31 mouse cellular contexts compared by ENCODE assay signal in the genomic region with DNA sequence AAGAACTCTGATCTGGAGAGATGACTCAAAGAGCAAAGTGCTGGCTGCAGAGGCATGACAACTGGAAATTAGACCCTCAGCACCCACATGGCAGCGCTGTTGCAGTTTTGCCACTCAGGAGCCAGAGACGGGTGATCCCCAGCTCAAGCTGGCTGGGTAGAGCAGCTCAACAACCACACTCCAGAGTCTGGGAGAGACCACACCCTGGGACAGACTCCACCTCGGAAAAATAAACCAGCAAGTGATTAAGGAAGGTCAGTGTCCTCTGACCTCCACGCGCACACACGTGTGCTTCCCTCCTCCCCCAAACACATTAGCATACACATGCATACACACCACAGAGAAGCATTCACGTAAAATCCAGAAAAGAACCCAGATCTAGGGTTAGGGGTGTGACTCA. TPM values are rescaled to one million over a fixed set of nuclear protein-coding genes. Genes with fewer than 3 reads are reported as not detected.
"Had no signal": no experiment of that assay in that cellular context is flagged by ENCODE, and none has a peak within 500 bp of the region (broad histone marks: within the 10 kb centered on the region; RNA-seq: fewer than 3 reads in every experiment).

No protein-coding gene starts in this region.

- H3K4me3 ChIP-seq: kidney, embryonic 15.5 days; left cerebral cortex, adult 2 months; limb, embryonic 13.5 days; liver, embryonic 12.5 days; liver, embryonic 15.5 days; lung, embryonic 15.5 days; megakaryocyte, embryonic 14.5 days; midbrain, embryonic 10.5 days; midbrain, embryonic 13.5 days; myocyte; neural tube, embryonic 13.5 days; stomach, embryonic 15.5 days had no signal

- H3K9me3 ChIP-seq: kidney, embryonic 15.5 days; limb, embryonic 13.5 days; liver, embryonic 12.5 days; liver, embryonic 15.5 days; lung, embryonic 15.5 days; stomach, embryonic 15.5 days had no signal

- H3K4me2 ChIP-seq: kidney, embryonic 15.5 days; limb, embryonic 13.5 days; liver, embryonic 12.5 days; liver, embryonic 15.5 days; lung, embryonic 15.5 days; midbrain, embryonic 13.5 days; neural tube, embryonic 13.5 days; stomach, embryonic 15.5 days had no signal

- H3K27ac ChIP-seq: kidney, embryonic 15.5 days; left cerebral cortex, adult 2 months; limb, embryonic 13.5 days; liver, embryonic 12.5 days; liver, embryonic 15.5 days; lung, embryonic 15.5 days; midbrain, embryonic 10.5 days; midbrain, embryonic 13.5 days; neural tube, embryonic 13.5 days; stomach, embryonic 15.5 days had no signal

- H3K27me3 ChIP-seq: liver, embryonic 12.5 days; liver, embryonic 15.5 days; lung, embryonic 15.5 days; stomach, embryonic 15.5 days had no signal

- H3K4me1 ChIP-seq: kidney, embryonic 15.5 days; liver, embryonic 12.5 days; liver, embryonic 15.5 days; midbrain, embryonic 13.5 days; stomach, embryonic 15.5 days had no signal

- H3K36me3 ChIP-seq: kidney, embryonic 15.5 days; limb, embryonic 13.5 days; liver, embryonic 12.5 days; liver, embryonic 15.5 days; lung, embryonic 15.5 days; midbrain, embryonic 10.5 days; midbrain, embryonic 13.5 days; neural tube, embryonic 13.5 days; stomach, embryonic 15.5 days had no signal

- DNase-seq: kidney, adult 11 months; kidney, adult 8-10 months; kidney, postnatal 10 days; kidney, postnatal 4 days; layer of hippocampus, postnatal 36 days; left cerebral cortex, postnatal 4 days; liver; lung, adult 18-20 months; lung, postnatal 10 days; lung, postnatal 36 days; thymus, adult 2 months; thymus, postnatal 14 days; thymus, postnatal 4 days had no signal

- ATAC-seq: liver, embryonic 12.5 days; midbrain, embryonic 13.5 days; midbrain, embryonic 16.5 days had no signal

- H3K9ac ChIP-seq: kidney, embryonic 15.5 days; limb, embryonic 13.5 days; liver, embryonic 12.5 days; liver, embryonic 15.5 days; lung, embryonic 15.5 days; midbrain, embryonic 13.5 days; neural tube, embryonic 13.5 days; stomach, embryonic 15.5 days had no signal

RNA-seq across cellular contexts. Expression of a gene that starts 57.0 kb away (rescaled TPM):
- total RNA-seq: layer of hippocampus, adult 18-20 months; layer of hippocampus, postnatal 36 days; left cerebral cortex, adult 2 months; left cerebral cortex, postnatal 10 days; monocyte, adult 5-6 weeks; neutrophil, adult 5-6 weeks had no signal
- polyA plus RNA-seq: liver, embryonic 12.5 days; liver, embryonic 15.5 days; lung, embryonic 15.5 days; myocyte; testis, adult 2 months had no signal
